Mouse (Mus musculus) thymus, postnatal 10 days (tissue): ENCODE measurements around the gene Ocln.
"Not testable (repeated sequence)": the region's sequence is repeated elsewhere in the genome, so short reads cannot be mapped to it uniquely, and the experiment has no call there.

Experiments used
- DNase-seq, 2 experiments: peaks; one replicate each; pipeline ENCODE4 v3.0.0; 2021; ENCODE audit warnings: low spot score in 2 of 2

Ocln gene

DNA sequence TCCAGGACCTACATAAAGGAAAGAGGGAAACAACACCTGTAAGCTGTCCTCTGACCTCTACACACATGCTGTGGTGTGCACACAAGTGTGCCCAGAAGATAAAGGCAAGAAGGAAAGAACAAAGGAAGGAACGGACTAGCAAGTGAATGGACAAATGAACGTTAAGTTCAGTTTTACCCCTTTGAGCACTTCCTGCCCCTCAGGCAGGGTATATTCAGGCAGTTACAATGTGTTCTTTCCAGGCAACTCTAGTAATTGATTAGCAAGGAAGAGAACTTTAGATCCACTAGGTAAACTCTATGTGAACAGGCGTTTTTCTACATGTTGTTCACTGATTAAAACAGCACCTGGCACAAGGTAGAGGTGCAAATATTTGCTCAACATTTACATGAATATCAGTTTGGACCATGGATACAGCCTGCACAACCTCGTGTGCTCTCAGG is 8.3 kb downstream of the Ocln start:
- DNase-seq: no peak

DNA sequence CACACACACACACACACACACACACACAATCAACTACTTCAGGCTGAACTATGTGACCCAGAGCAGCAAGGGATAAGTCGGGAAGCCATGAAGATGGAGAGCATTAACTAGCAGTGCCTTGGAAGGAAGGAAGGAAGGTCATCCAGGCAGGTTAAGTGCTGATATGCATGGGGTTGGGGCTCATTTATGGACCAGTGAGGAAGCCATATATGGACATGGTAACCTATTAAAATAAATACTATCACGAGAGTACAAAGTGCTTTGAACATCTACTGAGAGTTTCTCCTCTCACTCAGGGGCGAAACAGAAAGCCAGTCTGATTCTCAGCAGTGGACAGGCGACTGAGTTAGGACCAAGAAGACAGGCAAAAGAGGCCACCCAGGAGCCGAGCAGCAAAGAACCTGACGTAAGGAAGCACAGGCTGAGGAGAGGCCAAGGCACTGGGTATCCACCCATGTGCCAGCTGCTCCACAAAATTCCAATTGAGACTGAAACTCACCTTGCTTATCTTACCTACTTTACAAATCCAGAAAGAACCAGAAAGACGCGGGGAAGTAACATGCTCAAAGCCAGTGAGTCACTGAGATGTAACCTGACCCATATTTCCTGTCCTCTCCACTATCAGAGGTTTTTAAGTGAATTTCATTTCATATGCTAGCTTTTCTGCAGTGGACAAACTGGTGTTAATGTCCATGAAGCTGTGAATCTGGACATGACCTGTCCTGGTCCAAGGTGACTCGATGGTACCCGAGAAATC is 9.3 kb downstream of the Ocln start:
- DNase-seq: no peak

DNA sequence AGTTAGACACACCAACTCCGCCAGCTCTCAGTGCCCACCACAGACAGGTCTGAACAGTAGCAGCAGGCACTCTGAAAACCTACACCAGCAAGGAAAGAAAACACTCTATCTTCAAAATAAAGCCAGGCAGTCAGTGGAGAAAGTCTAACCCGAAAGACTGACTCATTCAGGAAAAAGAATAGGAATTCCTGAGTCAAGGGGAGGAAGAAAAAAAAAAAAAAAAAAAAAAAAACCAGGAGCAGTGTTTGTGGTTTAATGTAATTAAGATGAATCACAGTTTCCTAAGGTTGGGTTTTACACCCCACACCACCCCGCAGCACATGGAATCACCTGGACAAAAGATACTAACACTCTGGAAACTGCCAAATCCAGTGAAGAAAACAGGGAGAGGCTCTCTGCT is 16.4 kb downstream of the Ocln start:
- DNase-seq: no peak

DNA sequence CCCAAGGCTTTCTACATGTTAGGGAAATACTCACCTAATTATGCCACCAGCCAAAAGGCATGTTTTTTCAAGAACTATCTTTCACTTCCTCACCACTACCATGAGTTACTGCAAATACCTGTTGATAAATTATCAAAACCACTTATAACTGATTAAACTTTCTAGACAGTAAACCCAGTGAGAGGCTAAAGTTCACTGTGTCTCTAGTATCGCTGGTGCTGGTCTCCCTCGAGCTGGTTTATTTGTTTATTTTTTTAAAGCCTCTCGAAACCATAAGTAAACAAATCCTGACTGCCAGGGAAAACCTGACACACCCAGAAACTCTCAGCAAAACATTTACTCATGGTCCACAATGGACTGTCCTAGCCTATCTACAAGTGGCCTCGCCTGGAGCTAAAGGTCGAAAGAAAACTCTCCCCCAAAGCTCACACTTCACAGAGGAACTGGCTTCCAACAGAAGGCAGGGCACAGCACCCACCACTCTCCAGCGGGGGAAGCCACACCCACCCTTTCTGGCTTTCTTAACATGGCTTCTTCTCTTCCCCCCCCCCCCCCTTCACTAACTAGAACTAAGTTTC is 19.6 kb downstream of the Ocln start:
- DNase-seq: no peak

DNA sequence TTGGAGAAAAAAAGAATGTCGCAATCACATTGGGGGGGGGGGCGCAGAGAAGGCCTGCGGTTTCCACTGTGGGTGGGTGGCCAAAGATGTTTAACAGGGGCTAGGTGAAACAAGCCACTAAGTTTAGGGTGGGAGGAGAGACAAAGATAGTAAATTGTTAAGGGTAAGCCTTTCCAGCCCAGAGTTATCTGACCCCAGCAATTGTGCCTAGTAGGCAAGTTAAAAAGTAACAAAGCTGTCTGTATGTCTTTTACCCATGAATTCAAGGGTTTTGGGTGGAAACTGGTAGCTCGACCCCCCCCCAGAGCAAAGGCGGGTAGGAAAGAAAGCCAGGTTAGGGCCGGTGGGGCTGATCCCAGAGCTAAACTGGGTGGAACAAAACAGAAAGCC is 25.9 kb downstream of the Ocln start:
- DNase-seq: no peak

DNA sequence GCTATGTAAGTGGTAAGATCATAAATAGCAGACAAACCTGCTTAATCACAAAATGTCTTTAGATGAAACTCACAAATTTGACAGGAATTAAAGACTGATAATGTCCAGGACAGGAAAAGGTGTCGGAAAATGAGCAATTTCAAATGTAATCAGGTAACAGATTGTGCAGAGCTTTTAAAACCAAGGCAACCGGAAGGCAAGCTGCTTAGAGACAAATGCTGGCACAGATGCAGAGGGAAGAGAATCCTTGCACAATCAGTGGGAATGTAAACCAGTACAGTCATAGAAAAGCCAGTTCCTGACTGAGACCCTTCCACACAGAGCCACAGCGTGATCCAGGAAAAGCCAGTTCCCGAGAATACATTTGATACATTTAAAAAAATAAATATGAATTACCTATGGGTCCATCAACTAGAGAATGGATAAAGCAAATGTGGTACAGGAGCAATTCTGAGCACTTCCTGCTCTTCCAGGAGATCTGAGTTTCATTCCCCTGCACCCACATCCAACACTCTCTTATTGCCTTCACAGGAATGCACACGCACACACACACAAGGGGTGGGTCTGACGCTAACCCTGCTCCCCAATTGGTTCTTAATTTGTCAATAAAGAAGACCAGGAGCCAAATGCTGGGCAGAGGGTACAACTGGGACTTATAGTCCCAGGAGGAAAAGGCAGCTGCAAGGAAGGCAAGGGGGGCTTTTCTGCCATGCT is 26.4 kb downstream of the Ocln start:
- DNase-seq: no peak

DNA sequence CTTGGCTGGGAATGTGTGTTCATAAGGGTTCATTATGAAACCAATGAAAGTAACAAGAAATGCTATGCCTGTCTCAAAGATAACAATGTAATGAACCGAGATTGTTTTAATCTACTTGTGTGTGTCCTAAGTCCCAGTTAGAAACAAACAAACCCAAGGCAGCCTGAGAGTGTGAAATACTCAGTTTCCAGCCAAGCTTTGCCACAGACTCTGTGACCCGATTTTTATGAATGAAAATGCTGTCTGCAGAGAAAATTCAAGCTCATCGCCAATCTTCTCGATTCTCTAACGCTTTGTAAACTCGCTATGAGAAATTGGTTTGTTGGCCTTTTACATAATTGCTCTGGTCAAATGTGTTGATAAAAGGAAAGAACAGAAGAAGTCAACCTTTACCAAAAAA is 27.6 kb downstream of the Ocln start:
- no peak for DNase-seq

DNA sequence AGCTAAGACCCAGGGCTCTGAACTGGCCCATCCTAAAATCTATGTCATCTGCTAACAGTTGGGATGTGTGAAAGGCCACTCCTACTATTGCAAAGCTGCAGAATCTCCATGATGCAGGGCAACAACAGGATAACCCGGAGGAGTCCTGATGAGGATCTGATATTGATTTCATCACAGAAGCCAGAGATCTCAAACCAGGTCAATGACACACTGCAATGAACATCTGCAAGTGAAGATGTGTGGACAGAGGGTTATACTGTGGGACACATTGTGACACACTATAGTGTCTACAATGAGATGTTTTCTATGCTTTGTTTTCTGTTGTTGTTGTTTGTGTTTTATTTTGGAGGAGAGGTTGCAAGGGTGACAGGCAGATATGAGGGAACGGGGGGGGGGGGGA is 28.8 kb downstream of the Ocln start:
- no peak for DNase-seq

DNA sequence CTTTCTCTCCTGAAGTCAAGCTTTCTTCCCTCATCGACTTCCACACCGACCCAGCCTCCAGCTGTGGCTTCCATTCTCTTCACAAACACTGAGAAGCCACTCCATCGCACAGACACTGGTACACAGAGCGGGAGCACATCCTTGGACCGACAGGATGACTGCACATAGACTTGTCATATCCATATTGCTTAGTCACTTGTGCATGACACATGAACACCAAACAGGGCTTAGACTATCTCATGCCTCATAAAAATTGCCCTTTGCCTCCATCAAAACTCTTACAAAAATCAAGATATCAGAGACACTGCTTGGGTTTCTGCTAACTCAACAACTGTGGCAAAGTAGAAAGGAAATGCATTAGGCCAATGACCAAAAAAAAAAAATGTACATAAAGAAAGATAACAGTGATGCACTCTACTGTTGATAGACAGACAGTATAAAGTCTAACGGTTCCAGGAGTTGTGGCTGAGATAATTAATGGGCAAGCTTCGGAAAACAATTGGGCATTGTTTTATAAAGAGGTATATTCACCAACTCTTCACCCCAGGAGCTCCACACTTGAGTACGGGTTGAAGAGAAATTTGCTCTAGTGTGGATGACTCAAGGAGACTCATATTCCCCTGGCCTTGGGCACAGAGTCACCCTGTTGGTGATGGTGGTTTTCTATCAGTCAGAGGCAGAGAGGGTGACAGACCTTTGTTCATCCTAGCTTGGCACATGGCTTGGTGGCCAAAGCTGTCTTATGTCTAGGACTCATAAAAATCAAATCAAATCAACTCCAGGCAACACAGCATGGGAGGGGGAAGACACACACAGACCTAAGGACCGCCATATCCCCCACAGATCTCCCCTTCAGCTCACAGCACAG is 30.6 kb downstream of the Ocln start:
- DNase-seq: no peak

DNA sequence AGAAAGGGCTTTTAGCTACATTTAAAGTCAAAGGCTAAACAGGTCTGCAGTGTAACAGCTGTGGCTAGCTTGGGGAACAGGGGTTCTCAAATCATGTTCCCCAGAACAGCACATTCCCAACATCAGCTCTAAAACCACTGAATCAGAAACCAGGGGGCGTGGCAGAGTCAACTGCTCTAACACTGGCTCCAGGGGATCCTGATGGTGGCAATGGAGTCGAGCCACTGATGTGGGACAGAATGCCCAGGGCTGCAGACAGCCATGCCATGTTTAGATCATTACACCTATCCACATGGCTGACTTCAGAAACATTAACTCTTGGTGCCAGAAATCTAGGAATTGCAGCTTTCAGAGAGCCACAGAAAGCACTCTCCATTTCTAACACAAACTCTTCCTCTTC is 33.4 kb downstream of the Ocln start:
- no peak for DNase-seq

DNA sequence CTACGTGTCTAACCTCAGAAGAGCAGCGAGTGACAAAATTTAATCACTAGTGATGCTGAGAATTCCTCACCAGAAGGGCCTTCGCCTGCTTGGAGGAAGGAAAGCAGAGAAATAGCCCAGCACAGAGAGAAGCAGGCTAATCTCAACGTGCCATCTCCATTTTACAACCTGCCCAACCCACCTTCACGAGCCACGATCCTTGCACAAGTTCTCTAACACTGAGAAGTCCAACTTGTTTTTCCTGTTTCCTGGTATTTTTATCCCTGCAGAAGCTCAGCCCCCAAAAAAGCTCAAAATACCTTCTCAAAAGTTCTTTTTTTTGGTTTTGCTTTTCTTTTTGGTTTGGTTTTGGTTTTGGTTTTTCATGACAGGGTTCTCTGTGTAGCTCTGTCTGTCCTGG is 34.3 kb downstream of the Ocln start:
- DNase-seq: no peak

DNA sequence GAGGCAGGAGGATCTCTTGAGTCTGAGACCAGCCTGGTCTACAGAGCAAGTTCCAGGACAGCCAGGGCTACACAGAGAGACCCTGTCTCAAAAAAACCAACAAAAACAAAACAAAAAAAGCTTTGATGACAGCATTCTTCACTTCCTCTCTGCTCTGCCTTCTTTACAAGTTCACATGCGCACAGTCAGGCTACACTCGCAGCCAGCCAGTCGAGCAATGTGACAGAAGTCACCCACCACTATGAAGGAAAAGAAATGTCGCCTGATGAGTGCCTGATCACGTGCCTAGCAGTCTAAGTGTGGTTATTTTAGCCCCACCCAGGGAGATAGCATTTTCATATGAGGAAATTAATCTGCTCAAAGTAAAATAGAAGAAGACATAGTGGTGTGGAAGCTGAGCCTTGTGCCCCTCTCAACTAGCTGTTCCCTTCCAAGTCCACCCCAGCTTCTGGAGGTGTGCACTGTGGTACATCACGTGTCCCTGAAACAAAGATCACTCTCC is 34.8 kb downstream of the Ocln start:
- DNase-seq: no peak

DNA sequence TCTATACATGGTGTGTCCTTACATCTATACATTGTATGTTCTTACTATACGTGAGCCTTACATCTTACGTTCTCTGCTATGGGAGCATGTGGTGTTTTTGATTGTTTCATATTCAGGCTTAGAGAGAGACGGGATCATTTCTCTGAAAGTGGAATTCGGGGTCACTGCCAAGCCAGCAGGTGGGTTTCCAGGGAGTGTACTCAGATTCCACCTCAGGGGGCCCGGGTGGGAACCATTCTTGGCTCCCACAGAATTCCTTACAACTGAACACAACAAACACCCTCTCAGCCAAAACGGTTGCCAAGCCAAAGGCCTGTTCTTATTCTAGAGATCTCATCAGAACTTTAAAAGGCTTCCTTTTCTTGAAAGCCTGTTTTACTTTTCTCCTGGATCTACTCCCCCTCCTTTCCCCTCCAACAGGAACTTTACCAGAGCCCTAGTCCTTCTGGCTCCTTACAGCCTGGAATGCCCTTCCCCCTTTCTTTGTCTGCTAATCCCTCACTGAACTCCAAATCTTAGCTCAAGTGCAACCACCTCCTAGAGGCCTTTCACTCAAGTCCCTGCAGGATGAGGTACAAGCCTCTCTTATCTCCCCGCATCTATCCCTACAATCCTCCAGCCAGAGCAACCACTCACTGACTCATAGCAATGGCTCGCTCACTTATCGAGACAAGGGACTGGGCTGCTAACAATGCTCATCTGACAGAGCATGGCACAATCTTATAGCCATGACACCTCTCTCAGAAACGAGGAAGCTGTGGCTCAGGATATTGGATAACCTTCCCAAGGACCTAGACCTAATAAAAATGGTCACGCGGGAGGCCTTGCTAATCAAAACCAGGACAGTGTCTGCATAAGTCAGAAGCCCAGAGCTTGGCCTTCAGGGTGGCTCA is 36.1 kb downstream of the Ocln start:
- DNase-seq: no peak

DNA sequence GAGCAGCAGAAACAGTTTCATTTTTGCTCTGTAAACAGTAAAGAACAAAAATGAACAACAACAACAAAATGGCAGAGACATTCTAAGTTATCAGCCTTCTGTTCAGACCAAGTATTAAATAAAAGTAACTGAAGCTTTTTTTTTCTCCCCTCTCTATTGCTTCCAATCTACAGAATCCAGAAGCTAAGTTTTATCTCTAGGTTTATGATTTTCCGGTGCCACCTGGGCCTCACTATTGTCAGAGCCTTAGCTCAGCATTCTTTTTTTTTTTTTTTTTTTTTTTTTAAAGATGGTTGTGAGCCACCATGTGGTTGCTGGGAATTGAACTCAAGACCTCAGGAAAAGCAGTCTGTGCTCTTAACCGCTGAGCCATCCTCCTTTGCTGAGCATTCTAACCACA is 39.7 kb downstream of the Ocln start:
- no peak for DNase-seq

DNA sequence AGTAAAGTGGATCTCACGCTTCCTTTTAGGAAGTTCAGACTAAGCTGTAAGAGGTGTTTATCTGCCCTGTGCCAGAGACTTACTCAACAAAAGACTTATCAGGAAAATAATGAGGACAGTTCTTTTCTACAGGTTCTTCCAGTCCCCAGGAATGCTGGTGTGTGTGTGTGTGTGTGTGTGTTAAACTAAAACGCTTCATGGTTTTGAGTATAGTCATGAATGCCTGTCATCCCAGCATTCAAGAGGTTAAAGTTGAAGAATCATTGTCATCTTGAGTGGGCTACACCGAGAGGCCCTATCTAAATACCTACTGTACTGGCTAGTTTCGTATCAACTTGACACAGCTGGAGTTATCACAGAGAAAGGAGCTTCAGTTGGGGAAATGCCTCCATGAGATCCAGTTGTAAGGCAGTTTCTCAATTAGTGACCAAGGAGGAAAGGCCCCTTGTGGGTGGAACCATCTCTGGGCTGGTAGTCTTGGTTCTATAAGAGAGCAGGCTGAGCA is 40.6 kb downstream of the Ocln start:
- DNase-seq: no peak

DNA sequence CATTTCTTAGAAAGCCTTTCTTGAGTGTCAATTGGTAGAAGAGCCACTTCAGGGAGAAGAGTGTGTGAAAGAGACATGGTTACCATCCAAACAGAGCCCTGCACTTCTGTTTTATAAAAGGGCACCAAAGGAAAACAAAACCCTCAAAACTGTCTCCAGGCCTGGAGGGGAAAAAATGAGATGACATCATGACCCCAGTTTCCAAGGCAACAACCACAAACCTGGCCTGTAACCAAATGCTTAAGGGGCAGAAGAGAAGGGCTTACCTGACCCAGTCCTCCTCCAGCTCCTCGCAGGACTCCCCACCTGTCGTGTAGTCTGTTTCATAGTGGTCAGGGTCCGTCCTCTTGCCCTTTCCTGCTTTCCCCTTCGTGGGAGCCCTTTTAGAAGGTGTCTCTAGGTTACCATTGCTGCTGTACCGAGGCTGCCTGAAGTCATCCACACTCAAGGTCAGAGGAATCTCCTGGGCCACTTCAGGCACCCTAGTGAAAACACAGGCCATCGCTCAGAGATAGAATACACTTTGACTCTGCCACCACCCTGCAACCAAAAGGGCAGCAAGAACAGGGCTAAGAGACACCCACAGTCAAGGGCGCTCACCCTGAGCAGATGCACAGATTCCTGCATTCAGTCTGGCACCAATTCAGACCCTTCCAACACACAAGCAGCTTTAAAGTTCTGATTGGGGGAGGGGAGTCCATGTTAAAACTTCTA is 41.2 kb downstream of the Ocln start:
- no peak for DNase-seq

DNA sequence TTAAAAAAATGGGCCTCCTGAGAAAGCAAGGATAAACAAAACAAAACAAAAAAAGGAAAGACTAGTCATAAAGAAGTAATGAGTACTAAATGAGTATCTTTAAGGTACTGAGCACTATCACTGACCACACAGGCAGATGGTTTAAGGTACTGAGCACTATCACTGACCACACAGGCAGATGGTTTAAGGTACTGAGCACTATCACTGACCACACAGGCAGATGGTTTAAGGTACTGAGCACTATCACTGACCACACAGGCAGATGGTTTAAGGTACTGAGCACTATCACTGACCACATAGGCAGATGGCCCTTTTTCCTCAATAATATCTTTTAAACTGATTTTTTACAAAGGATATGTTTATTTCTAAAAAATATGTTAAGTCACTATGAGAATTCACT is 52.9 kb downstream of the Ocln start:
- DNase-seq: not testable (repeated sequence)

DNA sequence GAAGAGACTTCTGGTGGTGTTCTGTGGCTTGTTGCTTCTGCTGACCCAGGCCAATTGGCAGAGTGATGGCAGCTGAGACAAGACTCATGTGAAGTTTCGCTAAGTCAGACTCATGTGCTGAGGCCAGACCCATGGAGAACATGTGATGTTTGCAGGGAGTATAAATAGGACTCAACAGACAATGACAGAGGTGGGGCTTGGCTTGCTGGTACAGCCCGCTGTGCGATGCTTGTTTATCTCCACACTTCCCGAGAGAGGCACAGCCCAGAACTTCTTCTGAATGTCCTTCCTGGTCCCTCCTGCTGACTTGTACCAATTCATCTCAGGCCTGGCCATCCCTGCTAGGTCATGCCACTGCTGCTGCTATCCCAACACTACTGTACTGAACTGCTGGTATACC is 57.2 kb downstream of the Ocln start:
- DNase-seq: no peak

DNA sequence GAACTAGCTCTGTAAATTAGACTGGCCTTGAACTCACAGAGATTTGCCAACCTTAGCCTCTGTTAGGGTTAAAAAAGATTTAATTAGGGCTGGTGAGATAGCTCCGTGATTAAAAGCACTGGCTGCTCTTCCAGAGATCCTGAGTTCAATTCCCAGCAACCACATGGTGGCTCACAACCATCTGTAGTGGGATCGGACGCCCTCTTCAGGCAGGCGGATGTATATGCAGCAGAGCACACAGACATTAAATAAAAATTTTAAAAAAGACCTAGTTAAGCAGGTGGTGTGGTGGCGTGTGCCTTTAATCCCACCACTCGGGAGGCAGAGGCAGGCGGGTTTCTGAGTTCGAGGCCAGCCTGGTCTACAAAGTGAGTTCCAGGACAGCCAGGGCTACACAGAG is 58.1 kb downstream of the Ocln start:
- not testable (repeated sequence) for DNase-seq

DNA sequence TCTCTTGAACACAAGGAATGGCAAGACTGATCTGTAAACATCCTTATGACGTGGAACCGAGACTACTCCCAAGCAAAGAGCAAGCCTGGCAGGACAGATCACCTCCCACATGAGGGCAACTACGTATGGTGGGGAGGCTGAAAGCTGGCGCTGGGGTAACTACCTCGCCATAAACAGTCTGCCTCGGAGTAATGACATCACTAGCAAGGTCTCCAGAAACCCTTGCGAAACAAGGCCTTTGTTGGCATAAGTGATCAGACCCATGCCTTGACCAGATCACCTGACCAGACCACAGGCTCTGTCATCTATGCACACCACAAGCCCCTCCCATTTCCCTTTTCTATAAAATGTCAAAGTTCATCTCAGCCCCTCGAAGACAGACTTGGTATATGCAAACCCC is 59.2 kb downstream of the Ocln start:
- no peak for DNase-seq
